Mouse (Mus musculus) lung, postnatal 0 days (tissue): ENCODE results near the gene Tnni3.

Source experiments
- CTCF ChIP-seq: IDR thresholded peaks from 2 replicates; pipeline ENCODE4 v1.5.1; 2016; ENCODE audit warnings: antibody characterized with exemption, mild to moderate bottlenecking
- EP300 ChIP-seq: IDR thresholded peaks from 2 replicates; pipeline ENCODE4 v1.6.1; 2016; ENCODE audit warnings: antibody characterized with exemption, mild to moderate bottlenecking, control low read depth

DNA sequence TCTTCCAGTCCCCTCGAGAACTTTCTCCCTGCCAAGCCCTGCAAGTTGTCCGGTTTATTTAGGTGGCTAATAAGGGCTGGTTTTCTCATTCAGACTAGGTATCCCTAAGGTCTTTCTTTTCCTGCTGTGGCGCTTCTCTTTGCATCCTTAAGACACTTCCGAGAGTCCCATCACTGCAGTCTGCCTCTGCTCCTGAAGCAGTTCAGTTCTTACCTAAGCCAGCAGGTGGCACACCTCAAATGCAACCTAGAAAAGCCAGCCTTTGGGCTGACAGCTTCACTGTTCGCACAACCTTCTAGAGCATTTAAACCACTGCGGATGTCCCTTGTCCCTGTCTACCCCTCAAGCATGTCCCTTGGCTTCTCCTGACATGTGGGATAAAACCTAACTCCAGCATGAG, 44.4 kb downstream of the Tnni3 start:
- peak; percentile 76 for TF ChIP-seq CTCF
- TF ChIP-seq EP300: no peak
